Mouse (Mus musculus) 416B (cell line): ENCODE results near the gene Nlrc4.
"Not testable (repeated sequence)": the region's sequence is repeated elsewhere in the genome, so short reads cannot be mapped to it uniquely, and the experiment has no call there.

Source experiments
- DNase-seq: peaks from one replicate; pipeline ENCODE4 v3.0.0; 2011; ENCODE audit warnings: low read depth

Nlrc4 gene

GRCm38 (mm10) chr17:74458711-74459408, at the start of gene Nlrc4:
TSS of gene Nlrc4 (minus strand) at chr17:74459142.
- DNase-seq: peak; percentile 68

- DNase-seq: no peak
Observed at GRCm38 (mm10) chr17:74508600-74508999, 49.7 kb upstream of the Nlrc4 start.

GRCm38 (mm10) chr17:74507934-74508333, 49.0 kb upstream of the Nlrc4 start:
- no peak for DNase-seq

GRCm38 (mm10) chr17:74501085-74501484, 42.1 kb upstream of the Nlrc4 start:
- no peak for DNase-seq

- no peak for DNase-seq
Observed at GRCm38 (mm10) chr17:74500204-74500603, 41.3 kb upstream of the Nlrc4 start.

- no peak for DNase-seq
Observed at GRCm38 (mm10) chr17:74491565-74491964, 32.6 kb upstream of the Nlrc4 start.

- DNase-seq: no peak
Observed at GRCm38 (mm10) chr17:74489901-74490220, 30.9 kb upstream of the Nlrc4 start.

- peak; percentile 92 for DNase-seq
Observed at GRCm38 (mm10) chr17:74489024-74489900, 30.3 kb upstream of the Nlrc4 start, which contains the start of gene Yipf4. TSS of gene Yipf4 (plus strand) at chr17:74489493.

GRCm38 (mm10) chr17:74480361-74481069, 21.6 kb upstream of the Nlrc4 start:
- DNase-seq: no peak

- DNase-seq: not testable (repeated sequence)
Observed at GRCm38 (mm10) chr17:74470133-74470532, 11.2 kb upstream of the Nlrc4 start.

- DNase-seq: not testable (repeated sequence)
Observed at GRCm38 (mm10) chr17:74467981-74468380, 9.0 kb upstream of the Nlrc4 start.

GRCm38 (mm10) chr17:74463510-74463909, 4.6 kb upstream of the Nlrc4 start:
- no peak for DNase-seq

GRCm38 (mm10) chr17:74457972-74458677, 817 bp downstream of the Nlrc4 start:
- DNase-seq: no peak

GRCm38 (mm10) chr17:74456825-74457224, 2.1 kb downstream of the Nlrc4 start:
- DNase-seq: no peak

- no peak for DNase-seq
Observed at GRCm38 (mm10) chr17:74455426-74455825, 3.5 kb downstream of the Nlrc4 start.

- peak; percentile 9 for DNase-seq
Observed at GRCm38 (mm10) chr17:74454660-74455059, 4.3 kb downstream of the Nlrc4 start.

GRCm38 (mm10) chr17:74453928-74454327, 5.0 kb downstream of the Nlrc4 start:
- DNase-seq: no peak

- no peak for DNase-seq
Observed at GRCm38 (mm10) chr17:74449776-74450175, 9.2 kb downstream of the Nlrc4 start.

- DNase-seq: peak; percentile 29
Observed at GRCm38 (mm10) chr17:74440486-74440885, 18.5 kb downstream of the Nlrc4 start.

- DNase-seq: no peak
Observed at GRCm38 (mm10) chr17:74437762-74438161, 21.2 kb downstream of the Nlrc4 start.

- no peak for DNase-seq
Observed at GRCm38 (mm10) chr17:74432631-74433030, 26.3 kb downstream of the Nlrc4 start.

- DNase-seq: peak; percentile 21
Observed at GRCm38 (mm10) chr17:74431481-74431880, 27.5 kb downstream of the Nlrc4 start.
